Mouse (Mus musculus): Measurements from ENCODE around the gene Cst10.

Gene Cst10

DNA sequence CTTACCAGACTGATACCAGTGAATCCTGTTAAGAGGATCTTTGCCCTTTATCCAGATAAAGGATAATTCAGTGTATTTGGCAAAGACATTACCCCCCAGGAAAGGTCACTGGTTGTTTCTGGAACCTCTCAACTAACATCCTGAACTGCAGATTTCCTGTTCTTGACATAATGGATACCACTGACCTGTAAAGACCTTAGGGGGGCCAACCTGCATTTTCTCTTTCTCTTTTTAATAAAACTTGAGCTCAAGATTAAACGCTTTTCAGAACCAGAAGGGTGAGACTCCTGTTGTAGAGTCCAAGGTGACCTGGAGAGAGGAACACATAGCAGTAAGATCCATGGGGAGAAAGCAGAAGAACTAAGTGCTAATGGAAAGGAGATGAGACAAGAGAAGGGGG, at the start of gene Cst10:
Gene Cst10, plus strand, starts transcription at position 301 of the 400 bp plus-strand sequence.
- DNase-seq (ENCODE audit: low spot score), result no peak

DNA sequence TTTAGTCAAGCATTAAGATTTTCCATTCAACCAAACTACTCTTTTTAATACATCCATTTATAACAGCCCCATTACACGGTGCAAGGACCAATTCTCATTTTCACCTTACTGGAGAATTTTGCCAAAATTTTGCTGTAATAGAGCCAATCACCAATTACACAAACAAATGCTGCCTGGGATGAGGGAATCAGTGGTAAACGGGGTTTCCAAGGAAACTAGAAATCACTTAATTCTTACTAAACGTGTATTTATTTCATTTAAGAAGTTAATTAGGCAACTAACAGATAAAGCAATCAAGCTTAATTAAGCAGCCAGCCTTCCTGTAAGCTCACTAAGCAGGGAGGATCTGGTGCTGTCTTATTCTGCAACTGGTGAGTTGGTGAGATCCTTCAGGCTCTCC, 11.9 kb upstream of the Cst10 start:
- DNase-seq (ENCODE audit: low spot score), result no peak

DNA sequence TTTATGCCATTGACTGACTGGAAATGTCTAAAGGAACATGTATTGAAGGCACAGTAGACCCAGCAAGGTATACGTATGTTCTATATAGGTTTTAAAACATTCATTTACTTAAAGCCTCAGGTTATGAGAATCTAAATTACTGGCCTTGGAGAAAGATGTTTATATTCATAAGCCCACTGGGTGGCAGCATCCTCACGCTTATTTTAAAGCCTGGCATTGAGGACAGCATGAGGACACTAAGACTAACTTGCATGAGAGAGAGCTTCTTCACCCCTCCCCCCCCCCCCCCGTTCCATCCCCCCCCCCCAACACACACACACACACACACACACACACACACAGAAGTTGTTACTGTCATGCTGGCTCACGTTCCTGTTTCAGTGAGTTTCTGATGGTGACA, 17.7 kb downstream of the Cst10 start:
- no peak for DNase-seq (ENCODE audit: low spot score)
